In the genomic region with DNA sequence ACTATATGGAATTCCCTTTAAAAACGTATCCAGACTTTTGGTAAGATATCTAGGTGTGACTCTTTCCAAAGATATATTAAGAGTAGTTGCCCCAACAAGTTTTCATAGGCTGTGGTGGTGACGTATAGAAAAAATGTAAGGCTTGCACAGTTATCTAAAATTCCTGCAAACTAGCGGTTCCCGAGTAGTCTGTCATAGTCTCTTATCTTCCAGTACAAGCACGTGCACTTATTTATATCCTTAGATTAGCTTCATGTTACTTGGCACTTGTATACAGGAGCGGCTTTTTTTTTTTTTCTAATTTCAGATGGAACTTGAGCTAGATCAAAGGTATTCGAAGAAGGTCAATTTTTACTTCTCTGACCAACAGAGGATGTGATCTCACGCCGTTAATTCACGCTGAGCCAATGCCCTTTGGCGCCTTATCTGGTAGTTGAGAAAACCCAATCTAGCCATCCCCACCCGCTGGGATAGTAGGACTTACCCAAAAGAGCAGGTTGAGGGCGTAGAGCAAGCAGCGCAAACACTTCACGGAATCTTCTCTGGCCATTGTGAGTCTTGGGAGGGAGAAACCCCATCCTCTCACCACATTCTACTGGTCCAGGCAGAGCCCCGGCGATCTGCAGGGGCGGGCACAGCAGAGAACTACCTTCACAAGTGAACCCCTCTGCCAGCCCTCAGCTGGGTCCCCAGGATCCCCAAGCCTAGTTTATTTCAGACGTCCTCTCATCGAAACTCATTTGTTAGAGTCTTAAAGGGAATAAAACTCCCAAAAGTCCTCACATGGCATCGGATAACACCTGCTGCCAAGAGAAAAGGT, we compare ENCODE assay signal across 8 mouse cellular contexts. TPM values are rescaled to one million over a fixed set of nuclear protein-coding genes. Genes with fewer than 3 reads are reported as not detected.
DNase-seq lines count a peak whose midpoint lies in the region; ATAC-seq lines count a peak whose summit lies in the region.

No protein-coding gene starts in this region.

- peak; percentile 57; the same call in 1 of the 2 replicates for ATAC-seq in heart, embryonic 14.5 days (ENCODE audit: insufficient number of reproducible peaks, insufficient read depth, low FRiP score, low read depth)
- ATAC-seq in erythroid progenitor cell, adult 5-6 weeks (replicated peaks; ENCODE audit: low FRiP score, poor library complexity, severe bottlenecking), result no peak

- peak overlapping the region; percentile 91 for H3K9ac ChIP-seq in heart, embryonic 14.5 days (ENCODE audit: low read length)

- intact Hi-C loops in left cerebral cortex, postnatal 25 days (cut with DNase I), result loop anchor here (5.0 kb wide), 1 partner anchor 53 kb away; no protein-coding TSS in a partner anchor

- no peaks in the 10 kb centered on the region for H3K27me3 ChIP-seq in heart, embryonic 14.5 days (ENCODE audit: control insufficient read depth, insufficient read depth, low read length)
- H3K27me3 ChIP-seq in midbrain, embryonic 10.5 days (ENCODE audit: low read depth, poor library complexity, severe bottlenecking), result no peaks in the 10 kb centered on the region

- peak overlapping the region; percentile 92 for H3K27ac ChIP-seq in brown adipose tissue, adult 24 weeks (replicated peaks; ENCODE audit: low read depth, low read length)
- H3K27ac ChIP-seq in heart, embryonic 14.5 days (replicated peaks in 1 of 2; ENCODE audit: control insufficient read depth in 1 of 2, insufficient read depth in 1 of 2, low read depth in 2 of 2, low read length in 2 of 2), result peak overlapping the region; percentile 91 to 99
- H3K27ac ChIP-seq in midbrain, embryonic 10.5 days (replicated peaks), result peak overlapping the region; percentile 96

- peak overlapping the region; percentile 90 for H3K4me3 ChIP-seq in brown adipose tissue, adult 24 weeks (ENCODE audit: insufficient read depth, low read depth, low read length)
- H3K4me3 ChIP-seq in heart, embryonic 14.5 days (ENCODE audit: control insufficient read depth in 1 of 2, insufficient read depth in 1 of 2, low read depth in 1 of 2, low read length in 2 of 2), result peak overlapping the region; percentile 69 to 83
- peak overlapping the region; percentile 80 for H3K4me3 ChIP-seq in midbrain, embryonic 10.5 days

- DNase-seq in R1 (ENCODE audit: low read depth, low spot score), result peak; percentile 42
- peak; percentile 36 for DNase-seq in kidney, postnatal 10 days
- DNase-seq in midbrain, embryonic 10.5 days (ENCODE audit: low spot score), result peak; percentile 33
- no peak for DNase-seq in right cerebral cortex, postnatal 10 days (ENCODE audit: low spot score in 2 of 2)
- no peak for DNase-seq in left cerebral cortex, postnatal 25 days (ENCODE audit: low spot score in 2 of 2)

- peaks cover 32% of the 10 kb centered on the region for H3K36me3 ChIP-seq in heart, embryonic 14.5 days (ENCODE audit: control insufficient read depth, insufficient read depth, low read length)
- peaks cover 32% of the 10 kb centered on the region for H3K36me3 ChIP-seq in midbrain, embryonic 10.5 days

- H3K9me3 ChIP-seq in heart, embryonic 14.5 days (ENCODE audit: control insufficient read depth, low read length), result no peaks in the 10 kb centered on the region
- H3K9me3 ChIP-seq in midbrain, embryonic 10.5 days (replicated peaks), result no peaks in the 10 kb centered on the region

- H3K4me2 ChIP-seq in heart, embryonic 14.5 days (ENCODE audit: low read length), result peak overlapping the region; percentile 84

- WGBS in heart, embryonic 14.5 days, result 3% methylated on average over 21 of the region's 21 CpGs
- WGBS in midbrain, embryonic 10.5 days, result 27% methylated on average over 21 of the region's 21 CpGs

- peaks cover 8% of the 10 kb centered on the region for H3K4me1 ChIP-seq in brown adipose tissue, adult 24 weeks (ENCODE audit: control insufficient read depth, insufficient read depth, insufficient read length, low read length)
- peaks cover 4 to 7% of the 10 kb centered on the region in 2 experiments; a peak in 3 of 4 replicates for H3K4me1 ChIP-seq in heart, embryonic 14.5 days (ENCODE audit: control insufficient read depth in 2 of 2, insufficient read depth in 2 of 2, low read length in 2 of 2)
- peaks cover 22% of the 10 kb centered on the region for H3K4me1 ChIP-seq in midbrain, embryonic 10.5 days

RNA-seq across cellular contexts. Expression of gene Tspan12, which starts 1.6 kb away (rescaled TPM):
- 156 and 175 TPM in 2 replicates for polyA plus RNA-seq in brown adipose tissue, adult 24 weeks (2012; ENCODE audit: insufficient read depth, insufficient read length, missing spikeins)
- polyA plus RNA-seq in heart, embryonic 14.5 days (2014; fragmentation: Nextera tagmentation; extraction: Ambion mirVana), result 78.2 and 84.0 TPM in 2 replicates
- polyA plus RNA-seq in midbrain, embryonic 10.5 days (2016; fragmentation: Nextera tagmentation; extraction: Ambion mirVana), result 54.6 and 54.8 TPM in 2 replicates
- not detected in 2 replicates for total RNA-seq in erythroid progenitor cell, adult 5-6 weeks (2015; ENCODE audit: low replicate concordance)
- total RNA-seq in erythroid progenitor cell, adult 5-6 weeks (2017; ENCODE audit: low replicate concordance), result not detected in 2 replicates
- 10 to 100 TPM; 22.8 to 24.8 TPM for total RNA-seq in left cerebral cortex, postnatal 25 days (2021)

Comparison
In these comparisons a context has a peak if more than half of its experiments do, and no peak if none do; other contexts are left out.
1. DNase-seq: peak in R1 (single experiment), kidney, postnatal 10 days (single experiment) and midbrain, embryonic 10.5 days (single experiment); none in right cerebral cortex, postnatal 10 days (0 of 2) and left cerebral cortex, postnatal 25 days (0 of 2).
2. Peak in every context shown above with its lines, with median percentiles within 50 percentile points of each other: H3K27ac ChIP-seq and H3K4me3 ChIP-seq.